Mouse (Mus musculus) bone marrow, adult 2 months (tissue): Measurements from ENCODE around the gene Gpr183.

Source experiments
- CTCF ChIP-seq: fragments of 200-500 bp; IDR thresholded peaks from 2 replicates; pipeline ENCODE4 v1.5.1; 2011; ENCODE audit warnings: low read length, control low read depth; ENCODE audit not compliant: control insufficient read depth, insufficient read depth
- POLR2A ChIP-seq: fragments of 200-500 bp; IDR thresholded peaks from 2 replicates; pipeline ENCODE4 v1.6.1; 2011; ENCODE audit warnings: low read depth, mild to moderate bottlenecking, control low read depth, low read length, borderline replicate concordance; ENCODE audit not compliant: control insufficient read depth

GRCm38 (mm10) chr14:121962128-121962890 lies 2.7 kb downstream of the Gpr183 start:
- TF ChIP-seq CTCF (peak; percentile 3; the same call in 1 of the 2 replicates), POLR2A (no peak)
